Mouse (Mus musculus) ES-CJ7 (cell line): ENCODE measurements at regions not wholly inside any gene's neighbourhood (a gene's known extent, or its start where the extent isn't known, plus 50 kb on each side); places are given as distances from the start of the nearest gene placed in this dataset.

Source experiments
- DNase-seq: peaks from one replicate; pipeline ENCODE4 v3.0.0; 2011; ENCODE audit warnings: low read depth, low spot score

- no peak for DNase-seq
Observed at GRCm38 (mm10) chr19:51102411-51102810, 424.0 kb upstream of the Sorcs1 start.

DNA sequence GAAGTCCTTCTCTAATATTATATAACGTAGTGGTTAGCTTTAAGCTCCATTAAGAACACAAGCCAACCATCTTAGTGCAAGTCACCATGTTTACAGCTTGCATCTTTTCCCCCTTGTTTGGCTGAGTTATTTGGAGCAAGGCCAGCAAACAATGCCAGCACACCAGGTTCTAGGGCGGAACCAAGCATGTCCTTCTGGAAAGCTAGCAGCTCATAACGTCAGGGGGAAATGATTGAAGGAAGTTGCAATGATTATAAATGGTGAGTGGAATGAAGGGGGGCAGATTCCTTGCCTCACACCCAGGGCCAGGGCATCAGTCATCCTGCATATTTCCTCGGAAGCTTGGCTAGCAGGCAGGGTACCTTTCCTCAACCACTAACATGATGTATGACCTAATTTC, 396.3 kb upstream of the Sorcs1 start:
- DNase-seq = no peak

DNA sequence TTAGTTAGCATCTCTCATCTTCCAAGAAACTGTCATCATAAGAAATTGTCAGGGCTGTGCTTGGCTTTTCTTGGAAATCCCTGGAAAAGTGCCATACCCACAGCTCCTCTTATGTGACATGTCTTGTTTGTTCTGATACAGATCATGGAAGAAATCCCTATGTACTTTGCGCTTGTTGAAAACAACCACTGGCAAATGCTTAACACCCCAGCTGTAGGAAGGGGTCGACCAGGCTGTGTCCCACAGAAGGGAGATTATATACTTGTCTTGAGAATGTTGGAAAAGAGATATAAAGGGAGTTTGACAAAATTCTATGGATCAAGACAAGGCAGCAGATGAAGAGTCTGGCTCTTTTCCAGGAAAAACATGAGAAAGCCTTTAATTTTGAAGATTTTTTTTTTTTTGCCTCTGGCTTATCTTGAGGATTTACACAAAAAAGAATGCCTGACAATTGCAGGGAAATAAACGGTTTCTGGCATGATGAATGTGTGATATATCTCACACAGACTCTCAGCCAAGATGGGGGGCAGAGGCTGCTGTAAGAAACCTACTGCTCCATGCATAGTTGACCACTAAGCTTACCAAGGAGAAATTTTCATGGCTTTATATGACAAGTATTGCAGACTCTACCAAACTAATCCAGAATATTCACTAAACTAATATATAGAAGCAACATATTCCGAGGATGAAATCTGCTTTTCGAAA, 381.7 kb upstream of the Sorcs1 start:
- no peak for DNase-seq

DNA sequence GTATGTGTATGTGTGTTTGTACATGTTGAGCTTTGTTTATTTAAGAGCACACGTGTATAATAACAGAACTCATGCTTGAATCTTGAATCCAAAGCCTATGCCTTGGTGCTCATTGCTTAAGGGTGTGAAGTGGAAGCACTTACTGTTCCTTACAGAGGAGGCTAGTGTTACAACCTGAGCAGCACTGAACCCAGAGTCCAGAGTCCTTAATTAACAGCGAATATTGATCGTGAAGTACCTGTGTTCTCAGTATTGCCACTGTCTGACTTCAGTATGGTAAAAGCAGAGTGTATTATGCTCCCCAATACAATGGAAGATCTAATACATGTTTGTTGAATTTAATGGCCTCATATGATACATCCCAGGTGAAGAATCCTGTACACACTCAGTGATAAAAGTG, 365.1 kb upstream of the Sorcs1 start:
- DNase-seq = no peak

DNA sequence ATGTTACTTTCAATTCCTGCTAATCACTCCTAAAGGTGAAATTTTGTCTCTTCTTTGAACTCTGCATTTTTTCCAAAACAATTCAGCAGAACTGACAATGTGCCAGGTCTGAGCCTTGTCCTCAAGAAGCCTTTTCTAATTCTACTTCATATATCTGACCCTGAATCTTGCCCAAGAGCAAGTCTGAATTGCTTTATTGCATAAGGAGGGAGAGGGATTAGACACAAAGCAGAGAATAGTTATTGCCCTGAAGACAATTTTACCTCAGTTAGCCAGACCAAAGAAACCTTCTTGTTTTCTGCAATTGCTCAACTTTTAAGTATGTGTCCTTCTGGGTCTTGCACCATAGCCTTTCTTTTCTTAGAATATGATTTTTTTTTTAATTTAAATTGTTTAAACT, 316.0 kb upstream of the Sorcs1 start:
- no peak for DNase-seq

DNA sequence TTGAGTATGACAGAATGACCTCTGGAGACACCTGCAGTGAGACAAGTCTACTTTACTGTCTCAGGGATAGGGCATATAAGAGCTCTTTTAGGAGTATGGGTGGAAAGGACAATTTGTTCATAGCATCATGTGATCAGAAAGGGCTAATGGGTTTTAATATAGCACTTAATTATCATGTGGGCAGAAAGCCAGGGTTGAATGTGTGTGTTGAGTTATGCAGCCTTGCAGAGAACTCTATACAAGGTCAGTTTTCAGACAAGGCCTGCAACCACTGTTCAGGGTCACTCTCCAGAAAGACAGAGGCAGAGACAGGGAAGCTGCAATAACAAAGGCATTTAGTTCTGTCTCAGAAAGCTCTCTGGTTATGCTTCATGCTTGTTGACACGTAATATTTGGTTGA, 292.6 kb upstream of the Sorcs1 start:
- no peak for DNase-seq

GRCm38 (mm10) chr19:50961910-50962309, 283.5 kb upstream of the Sorcs1 start:
- no peak for DNase-seq

DNA sequence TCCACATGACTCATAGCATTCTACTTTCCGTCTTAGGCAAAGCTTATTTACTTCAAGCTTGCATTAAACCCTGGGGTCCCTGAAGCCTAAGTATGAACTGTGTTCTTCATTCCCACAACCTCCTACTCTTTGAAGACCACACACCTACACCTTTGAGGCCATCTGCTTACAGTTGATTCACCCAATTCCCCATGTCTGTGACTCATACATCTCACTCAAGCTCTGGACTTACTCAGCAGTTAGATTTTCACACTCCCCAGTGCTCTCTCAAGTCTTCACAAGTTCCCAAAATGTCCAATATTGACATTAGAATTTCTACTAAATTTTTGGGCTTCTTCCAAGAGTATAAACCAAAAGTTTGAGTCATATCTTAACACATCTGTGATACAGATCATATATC, 266.6 kb upstream of the Sorcs1 start:
- DNase-seq = no peak

- no peak for DNase-seq
Observed at GRCm38 (mm10) chr19:50911646-50912045, 233.2 kb upstream of the Sorcs1 start.

DNA sequence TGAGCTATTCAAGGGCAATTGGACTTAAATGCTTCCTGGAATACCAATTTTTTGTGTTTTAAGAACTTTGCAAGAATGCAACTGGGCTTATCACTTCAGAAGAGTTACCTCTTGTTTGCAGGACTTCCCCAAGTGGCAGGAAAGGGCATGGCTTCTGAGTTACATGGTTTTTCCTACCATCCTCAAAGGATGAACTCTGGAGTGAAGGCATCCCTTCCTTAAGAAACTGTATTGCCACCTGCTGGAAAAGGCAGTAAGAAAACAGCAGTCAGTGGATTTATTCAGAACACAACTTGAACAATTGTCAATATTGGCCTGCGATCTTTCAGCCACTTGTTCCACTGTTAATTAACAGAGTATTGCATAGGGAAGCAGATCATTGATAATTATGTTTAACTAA, 232.2 kb upstream of the Sorcs1 start:
- peak; percentile 22 for DNase-seq

- DNase-seq = no peak
Observed at GRCm38 (mm10) chr19:50908751-50909150, 230.3 kb upstream of the Sorcs1 start.

GRCm38 (mm10) chr19:50893755-50894154, 215.3 kb upstream of the Sorcs1 start:
- DNase-seq = no peak

DNA sequence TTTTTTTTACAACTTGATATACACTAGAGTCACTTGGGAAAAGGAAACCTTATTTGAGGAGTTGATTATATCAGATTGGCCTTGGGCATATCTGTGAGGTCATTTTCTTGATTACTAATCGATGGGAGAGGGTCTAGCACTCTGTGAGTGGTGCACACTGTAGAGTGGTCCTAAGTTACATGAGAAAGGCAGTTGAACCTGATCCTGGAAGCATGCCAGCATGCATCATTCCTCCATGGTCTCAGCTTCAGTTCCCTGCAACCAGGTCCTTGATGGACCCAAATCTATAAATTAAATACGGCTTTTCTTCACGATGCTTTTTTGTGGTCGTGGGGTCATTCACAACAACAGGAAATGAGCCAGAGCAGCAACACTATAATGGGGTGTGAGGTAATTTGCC, 194.2 kb upstream of the Sorcs1 start:
- DNase-seq = no peak

GRCm38 (mm10) chr19:50872144-50872543, 193.7 kb upstream of the Sorcs1 start:
- no peak for DNase-seq

GRCm38 (mm10) chr19:50854854-50855253, 176.4 kb upstream of the Sorcs1 start:
- no peak for DNase-seq

DNA sequence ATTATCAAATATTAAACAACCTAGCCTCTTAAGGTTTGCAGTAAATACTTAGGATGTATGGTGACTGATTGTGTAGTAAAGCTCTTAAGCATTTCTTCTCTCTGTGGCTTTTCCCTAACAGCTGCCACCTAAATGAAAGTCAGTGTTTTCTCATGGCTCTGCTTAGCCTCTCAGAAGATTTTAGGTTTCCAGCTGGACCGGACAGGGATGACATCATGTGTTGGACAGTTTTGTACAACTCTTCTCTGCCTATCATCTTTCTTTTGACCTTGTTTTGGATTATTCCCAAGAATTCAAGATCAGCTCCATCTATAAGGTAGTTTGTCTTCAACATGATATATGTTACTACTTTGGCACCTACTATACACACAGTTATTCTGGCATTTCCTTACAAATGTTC, 162.1 kb upstream of the Sorcs1 start:
- no peak for DNase-seq
